Mouse (Mus musculus) ES-E14 (cell line): Measurements from ENCODE around the gene Dennd1a.

ENCODE experiments used
- CHD2 ChIP-seq: IDR thresholded peaks from 2 replicates; pipeline ENCODE4 v1.6.1; 2014; ENCODE audit warnings: mild to moderate bottlenecking, low read depth, low read length, inconsistent platforms
- HCFC1 ChIP-seq: IDR thresholded peaks from 2 replicates; pipeline ENCODE4 v1.6.1; 2012; ENCODE audit warnings: low read length, inconsistent platforms, borderline replicate concordance; ENCODE audit not compliant: insufficient read depth
- ZNF384 ChIP-seq: IDR thresholded peaks from 2 replicates; pipeline ENCODE4 v1.6.1; 2012; ENCODE audit warnings: low read depth, low read length, inconsistent platforms

- no peak for TF ChIP-seq ZNF384
- TF ChIP-seq CHD2 = no peak
- TF ChIP-seq HCFC1 = no peak
Measured at GRCm38 (mm10) chr2:37982714-37983113, 304.5 kb downstream of the Dennd1a start.
